Mouse (Mus musculus): ENCODE results near the gene Ttc39a.
A peak's percentile ranks its signal among the peaks of the same experiment; 100 is the strongest.

The Ttc39a gene

DNA sequence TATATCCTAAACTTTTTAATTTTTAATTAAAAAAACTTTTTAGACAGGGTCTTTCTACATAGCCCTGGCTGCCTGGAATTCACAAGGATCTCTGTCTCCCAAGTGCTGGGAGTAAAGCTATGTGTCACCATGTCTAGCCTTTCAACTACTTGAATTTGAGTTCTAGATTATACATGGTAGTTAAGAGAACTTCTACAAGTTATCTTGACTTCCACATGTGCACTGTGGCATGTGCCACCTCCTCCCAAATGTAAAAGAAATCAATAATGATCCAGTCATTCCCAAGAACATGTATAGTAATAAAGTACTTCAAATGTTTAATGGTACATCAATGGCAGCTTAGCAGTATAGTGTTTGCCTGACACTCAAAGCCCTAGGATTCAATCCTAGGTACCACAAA, 61.3 kb downstream of the Ttc39a start:
- no peak for DNase-seq

GRCm38 (mm10) chr4:109471606-109472005, 65.2 kb downstream of the Ttc39a start:
- DNase-seq = no peak

DNA sequence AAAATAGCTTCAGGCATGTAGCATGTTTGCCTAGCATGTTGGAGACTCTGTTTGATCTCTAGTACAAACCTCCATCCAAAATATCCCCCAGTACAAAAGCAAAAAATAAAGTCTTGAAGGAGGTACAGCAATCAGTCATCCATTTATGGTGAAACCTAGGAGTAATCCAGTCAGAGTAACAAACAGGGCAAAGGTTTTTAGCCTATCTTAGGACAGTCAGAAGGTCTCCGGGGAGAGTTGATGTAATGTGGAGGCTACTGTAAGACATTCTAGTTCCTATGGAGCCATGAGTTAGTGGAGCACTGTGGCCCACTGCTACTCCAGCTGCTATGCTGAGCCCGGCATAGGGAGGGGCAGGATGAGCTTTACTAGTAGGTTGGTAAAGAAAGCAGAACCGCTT, 66.1 kb downstream of the Ttc39a start:
- DNase-seq = no peak

DNA sequence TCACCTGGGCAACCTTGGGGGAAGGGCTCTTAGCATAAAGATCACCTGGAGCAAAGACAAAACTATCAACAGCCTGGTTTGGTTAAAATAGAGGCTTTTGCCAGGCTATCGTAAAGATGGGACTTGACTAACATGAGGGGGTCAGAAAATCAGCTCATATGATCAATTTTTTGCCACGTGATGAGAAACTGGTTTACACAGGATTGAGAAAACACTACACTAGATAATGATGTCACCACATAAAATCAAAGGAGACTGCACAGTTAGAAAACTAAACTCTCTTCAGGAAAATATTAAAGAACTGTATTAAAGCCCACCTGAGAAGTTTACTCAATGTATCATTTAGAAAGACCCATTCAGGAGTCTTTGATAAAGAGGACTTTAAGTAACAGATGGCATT, 68.7 kb downstream of the Ttc39a start:
- no peak for DNase-seq

- DNase-seq = peak; percentile 39 to 44
Observed at GRCm38 (mm10) chr4:109475577-109476553, 69.4 kb downstream of the Ttc39a start.

DNA sequence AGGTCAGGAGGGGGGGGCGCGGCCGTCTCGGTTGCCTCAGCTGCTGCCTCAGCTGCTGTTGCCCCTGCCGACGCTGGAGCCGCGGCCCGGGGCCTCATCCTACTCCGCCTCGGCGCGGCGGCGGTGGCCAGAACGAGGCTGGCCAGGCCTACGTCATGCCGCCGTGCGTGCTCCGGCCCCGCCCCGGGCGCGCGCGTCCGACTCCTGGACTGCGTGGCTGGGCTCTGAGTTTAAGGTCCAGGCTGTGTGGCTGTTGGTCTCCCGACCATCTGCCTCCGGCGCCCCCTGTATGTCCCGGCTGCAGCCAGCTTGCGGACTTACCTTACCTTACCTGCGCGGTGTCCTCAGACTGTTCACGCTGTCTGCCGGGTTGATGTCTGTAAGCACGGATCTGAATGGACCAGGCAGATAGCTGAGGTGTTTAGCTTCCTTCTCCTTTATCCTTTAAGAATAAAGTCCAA, 70.2 kb downstream of the Ttc39a start:
- peak; percentile 88 to 91 for DNase-seq

GRCm38 (mm10) chr4:109477454-109477853, 71.0 kb downstream of the Ttc39a start:
- DNase-seq = no peak

DNA sequence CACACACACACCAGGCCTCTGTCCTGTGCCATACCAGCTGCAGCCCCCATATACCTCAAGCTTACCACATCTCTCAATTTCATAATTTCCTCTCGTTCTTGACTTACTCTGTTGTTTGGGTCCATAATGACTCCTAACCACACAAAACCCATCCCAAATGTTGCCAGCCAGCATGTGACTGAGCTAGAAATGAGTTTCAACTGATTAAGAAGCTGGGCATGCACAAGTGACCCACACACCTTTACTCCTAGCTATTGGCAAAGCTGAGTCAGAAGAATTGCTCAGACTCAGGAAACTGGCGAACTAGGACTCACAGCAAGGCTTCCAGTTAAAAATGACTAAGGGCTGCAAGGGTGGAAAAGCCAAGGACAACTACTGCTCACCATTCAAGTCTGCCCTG, 75.0 kb downstream of the Ttc39a start:
- no peak for DNase-seq

DNA sequence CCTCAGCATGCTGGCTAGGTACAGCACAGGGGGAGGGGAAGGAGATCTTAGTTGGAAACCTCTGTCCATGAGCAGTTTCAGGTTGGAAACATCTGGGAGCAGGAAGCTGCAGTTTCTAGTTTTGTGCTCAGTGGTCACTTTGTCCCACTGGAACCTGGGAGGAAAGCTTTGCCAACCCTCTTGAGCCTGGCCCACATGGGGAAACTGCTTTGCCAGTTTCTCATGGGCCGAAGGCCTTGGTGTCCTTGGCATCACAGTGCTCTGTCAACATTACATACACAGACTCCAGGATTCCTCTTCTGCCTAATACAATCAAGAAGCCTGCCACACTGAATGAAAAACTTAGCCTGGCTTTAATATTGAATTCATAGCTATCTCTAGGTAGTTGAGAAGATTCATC, 76.3 kb downstream of the Ttc39a start:
- no peak for DNase-seq

- DNase-seq = peak; percentile 6 to 24
Observed at GRCm38 (mm10) chr4:109484621-109485020, 78.2 kb downstream of the Ttc39a start, which contains the start of gene Rnf11. Rnf11 (minus strand) TSS chr4:109484728.

DNA sequence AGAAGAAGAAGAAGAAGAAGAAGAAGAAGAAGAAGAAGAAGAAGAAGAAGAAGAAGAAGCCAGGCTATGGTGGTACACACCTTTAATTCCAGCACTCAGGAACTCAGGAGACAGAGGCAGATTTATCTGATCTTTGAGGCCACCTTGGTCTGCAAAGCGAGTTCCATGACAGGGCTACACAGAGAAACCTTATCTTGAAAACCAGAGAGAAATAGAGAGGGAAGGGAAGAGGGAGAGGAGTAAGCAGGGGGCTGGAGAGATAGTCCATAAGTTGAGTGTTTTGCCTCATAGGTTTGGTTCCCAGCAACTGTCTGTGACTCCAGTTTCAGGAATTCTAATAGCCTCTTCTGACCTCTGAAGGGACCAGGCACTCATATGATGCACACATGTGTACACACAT, 82.4 kb downstream of the Ttc39a start:
- DNase-seq = no peak

DNA sequence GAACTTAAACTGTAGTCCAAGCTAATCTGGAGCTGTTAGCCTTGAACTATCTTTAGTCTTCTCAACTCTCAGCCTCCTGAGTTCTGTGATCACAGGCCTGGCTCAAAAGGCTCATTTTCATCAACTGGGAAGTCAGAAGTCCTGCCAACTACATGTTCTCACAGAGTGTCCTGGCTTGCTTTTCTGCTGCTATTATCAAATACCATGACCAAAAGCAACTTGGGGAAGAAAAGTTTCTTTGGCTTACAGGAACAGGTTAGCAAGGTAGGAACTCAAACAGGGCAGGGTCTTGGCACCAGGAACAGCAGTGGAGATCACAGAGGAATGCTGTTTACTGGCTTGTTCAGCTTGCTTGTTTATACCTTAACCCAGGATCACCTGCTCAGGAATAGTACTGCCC, 87.2 kb downstream of the Ttc39a start:
- DNase-seq = no peak
